Mouse (Mus musculus) midbrain, postnatal 0 days (tissue): ENCODE measurements at regions not wholly inside any gene's neighbourhood (a gene's known extent, or its start where the extent isn't known, plus 50 kb on each side); places are given as distances from the start of the nearest gene placed in this dataset.

Experiments
- ATAC-seq: fragments of 200-750 bp; cut with Nextera tagmentation; 2 replicates; pipeline ENCODE4 v1.8.0; 2017; ENCODE audit warnings: moderate number of reproducible peaks, mild to moderate bottlenecking, moderate TSS enrichment, moderate library complexity; ENCODE audit not compliant: low FRiP score
- DNase-seq: peaks from one replicate; pipeline ENCODE4 v3.0.0-alpha.2; 2015; ENCODE audit warnings: low spot score
- H3K27ac ChIP-seq: fragments of 300-500 bp; sonication (generic); 2 replicates; pipeline ENCODE4 v1.5.1; 2014; ENCODE audit warnings: low read depth, mild to moderate bottlenecking, low read length, mixed read lengths
- H3K27me3 ChIP-seq: fragments of 300-500 bp; sonication (generic); 2 replicates; pipeline ENCODE4 v1.6.1; 2014; ENCODE audit warnings: low read length, control low read depth, mixed read lengths; ENCODE audit not compliant: insufficient read depth
- H3K36me3 ChIP-seq: fragments of 300-500 bp; sonication (generic); 2 replicates; pipeline ENCODE4 v1.6.1; 2014; ENCODE audit warnings: low read length, control low read depth, mixed read lengths; ENCODE audit not compliant: insufficient read depth
- H3K4me1 ChIP-seq: fragments of 300-500 bp; sonication (generic); 2 replicates; pipeline ENCODE4 v1.6.1; 2014; ENCODE audit warnings: mild to moderate bottlenecking, control low read depth, antibody characterized with exemption, low read length, mixed read lengths; ENCODE audit not compliant: insufficient read depth
- H3K4me2 ChIP-seq: fragments of 300-500 bp; sonication (generic); 2 replicates; pipeline ENCODE4 v1.6.1; 2014; ENCODE audit warnings: low read depth, mild to moderate bottlenecking, low read length, mixed read lengths; ENCODE audit not compliant: poor library complexity, severe bottlenecking
- H3K4me3 ChIP-seq: fragments of 300-500 bp; sonication (generic); 2 replicates; pipeline ENCODE4 v1.5.1; 2014; ENCODE audit warnings: low read depth, mild to moderate bottlenecking, low read length, moderate library complexity
- H3K9ac ChIP-seq: fragments of 300-500 bp; sonication (generic); replicated peaks from 2 replicates; pipeline ENCODE4 v1.6.1; 2014; ENCODE audit warnings: mild to moderate bottlenecking, low read length, moderate library complexity, mixed read lengths; ENCODE audit not compliant: poor library complexity, severe bottlenecking
- H3K9me3 ChIP-seq: fragments of 300-500 bp; sonication (generic); 2 replicates; pipeline ENCODE4 v1.6.1; 2016; ENCODE audit warnings: low read length, control low read depth
- CTCF ChIP-seq: IDR thresholded peaks from 2 replicates; pipeline ENCODE4 v1.5.1; 2016; ENCODE audit warnings: antibody characterized with exemption, mild to moderate bottlenecking
- WGBS: fragments of 180-500 bp; shearing (Covaris S2); extraction: QIAGEN DNeasy Blood & Tissue Kit; methylation state at CpG from one replicate; pipeline ENCODE4 v1.1.7; 2014; 5-methylcytosine and 5-hydroxymethylcytosine counted together

- ATAC-seq = peak; percentile 75
- under 1% methylated on average over 58 of the region's 141 CpGs for WGBS
- no peak for TF ChIP-seq CTCF
These were observed 63.7 kb upstream of the Ppara start for GRCm38 (mm10) chr15:85670789-85671700.

GRCm38 (mm10) chr15:85671701-85672191 lies 63.0 kb upstream of the Ppara start:
- TF ChIP-seq CTCF = no peak
- DNase-seq (no peak), ATAC-seq (no peak)
- Histone ChIP-seq H3K4me1 (peaks cover 13% of the 10 kb centered on the region; the same call in 1 of the 2 replicates), H3K36me3 (peaks cover 2% of the 10 kb centered on the region; the same call in 1 of the 2 replicates), H3K9me3 (no peaks in the 10 kb centered on the region), H3K9ac (peak overlapping the region; percentile 84), H3K27me3 (no peaks in the 10 kb centered on the region), H3K4me3 (peak overlapping the region; percentile 61), H3K27ac (peak overlapping the region; percentile 99), H3K4me2 (peak overlapping the region; percentile 87)
- 1% methylated on average over 50 of the region's 50 CpGs for WGBS

More at GRCm38 (mm10) chr15:85670789-85671700, 63.7 kb upstream of the Ppara start:
- Histone ChIP-seq H3K27ac (peak overlapping the region; percentile 99), H3K4me2 (peak overlapping the region; percentile 87), H3K9ac (peak overlapping the region; percentile 84), H3K9me3 (no peaks in the 10 kb centered on the region), H3K4me1 (peaks cover 13% of the 10 kb centered on the region; the same call in 1 of the 2 replicates), H3K27me3 (no peaks in the 10 kb centered on the region), H3K4me3 (peak overlapping the region; percentile 61), H3K36me3 (peaks cover 2% of the 10 kb centered on the region; the same call in 1 of the 2 replicates)
- DNase-seq = peak; percentile 88

GRCm38 (mm10) chr15:85672376-85672775 lies 62.4 kb upstream of the Ppara start:
- no peak for DNase-seq
- no peak for ATAC-seq
- Histone ChIP-seq H3K4me3 (peak overlapping the region; percentile 61), H3K9me3 (no peaks in the 10 kb centered on the region), H3K27me3 (no peaks in the 10 kb centered on the region), H3K27ac (peak overlapping the region; percentile 99), H3K36me3 (peaks cover 2% of the 10 kb centered on the region; the same call in 1 of the 2 replicates), H3K4me1 (peaks cover 13% of the 10 kb centered on the region; the same call in 1 of the 2 replicates), H3K4me2 (peak overlapping the region; percentile 87), H3K9ac (peak overlapping the region; percentile 84)
- WGBS = 48% methylated on average over 3 of the region's 3 CpGs
- TF ChIP-seq CTCF = no peak

- H3K4me3 ChIP-seq = peak overlapping the region; percentile 61
- no peak for TF ChIP-seq CTCF
- peaks cover 14% of the 10 kb centered on the region; the same call in 1 of the 2 replicates for H3K4me1 ChIP-seq
- no peaks in the 10 kb centered on the region for H3K9me3 ChIP-seq
- peaks cover 2% of the 10 kb centered on the region; the same call in 1 of the 2 replicates for H3K36me3 ChIP-seq
- no peaks in the 10 kb centered on the region for H3K27me3 ChIP-seq
- WGBS = 25% methylated on average over 3 of the region's 3 CpGs
- H3K4me2 ChIP-seq = peak overlapping the region; percentile 87
- H3K27ac ChIP-seq = peak overlapping the region; percentile 99
- ATAC-seq (no peak), DNase-seq (no peak)
- H3K9ac ChIP-seq = peak overlapping the region; percentile 84
These were observed 61.9 kb upstream of the Ppara start for GRCm38 (mm10) chr15:85672931-85673330.

- no peak for TF ChIP-seq CTCF
- peaks cover 2% of the 10 kb centered on the region; the same call in 1 of the 2 replicates for H3K36me3 ChIP-seq
- H3K27ac ChIP-seq = peak overlapping the region; percentile 57; the same call in 1 of the 2 replicates
- H3K9ac ChIP-seq = peak overlapping the region; percentile 57
- no peaks in the 10 kb centered on the region for H3K27me3 ChIP-seq
- peaks cover 15% of the 10 kb centered on the region; the same call in 1 of the 2 replicates for H3K4me1 ChIP-seq
- WGBS = 44% methylated on average over 9 of the region's 9 CpGs
- H3K9me3 ChIP-seq = no peaks in the 10 kb centered on the region
- H3K4me3 ChIP-seq = peak overlapping the region; percentile 61
- H3K4me2 ChIP-seq = peak overlapping the region; percentile 87
- no peak for DNase-seq
- no peak for ATAC-seq
These were observed 61.3 kb upstream of the Ppara start for GRCm38 (mm10) chr15:85673506-85673905.
